Mouse (Mus musculus) layer of hippocampus, postnatal 36 days (tissue): ENCODE measurements at regions not wholly inside any gene's neighbourhood (a gene's known extent, or its start where the extent isn't known, plus 50 kb on each side); places are given as distances from the start of the nearest gene placed in this dataset.

Experiments
- microRNA-seq, 2 experiments: library from miRNA; unstranded; fragments of <30 nt; microRNA quantifications; one replicate each; pipeline ENCODE4 v1.2.0; 2021

Small RNA genes in the stretch of these regions (microRNA-seq; reads per million reads assigned to microRNA genes)
- 0 reads per million in 2 experiments for gene Gm44358
